Mouse (Mus musculus) gastrocnemius, postnatal 4 days (tissue): ENCODE measurements around the gene Fam107b. TPM values are rescaled to one million over a fixed set of nuclear protein-coding genes. Genes with fewer than 3 reads are reported as not detected.

Experiments
- DNase-seq, 2 experiments: peaks; one replicate each; pipeline ENCODE4 v3.0.0; 2021 to 2022; ENCODE audit warnings: low spot score in 2 of 2, mixed read lengths in 2 of 2
- total RNA-seq, 2 experiments: library from RNA; stranded (reverse); gene quantifications; 2 replicates each; pipeline ENCODE4 v1.2.3; 2021

Fam107b gene
- total RNA-seq, 2 experiments from 2014 or later, result 14.4 to 24.7 TPM

DNA sequence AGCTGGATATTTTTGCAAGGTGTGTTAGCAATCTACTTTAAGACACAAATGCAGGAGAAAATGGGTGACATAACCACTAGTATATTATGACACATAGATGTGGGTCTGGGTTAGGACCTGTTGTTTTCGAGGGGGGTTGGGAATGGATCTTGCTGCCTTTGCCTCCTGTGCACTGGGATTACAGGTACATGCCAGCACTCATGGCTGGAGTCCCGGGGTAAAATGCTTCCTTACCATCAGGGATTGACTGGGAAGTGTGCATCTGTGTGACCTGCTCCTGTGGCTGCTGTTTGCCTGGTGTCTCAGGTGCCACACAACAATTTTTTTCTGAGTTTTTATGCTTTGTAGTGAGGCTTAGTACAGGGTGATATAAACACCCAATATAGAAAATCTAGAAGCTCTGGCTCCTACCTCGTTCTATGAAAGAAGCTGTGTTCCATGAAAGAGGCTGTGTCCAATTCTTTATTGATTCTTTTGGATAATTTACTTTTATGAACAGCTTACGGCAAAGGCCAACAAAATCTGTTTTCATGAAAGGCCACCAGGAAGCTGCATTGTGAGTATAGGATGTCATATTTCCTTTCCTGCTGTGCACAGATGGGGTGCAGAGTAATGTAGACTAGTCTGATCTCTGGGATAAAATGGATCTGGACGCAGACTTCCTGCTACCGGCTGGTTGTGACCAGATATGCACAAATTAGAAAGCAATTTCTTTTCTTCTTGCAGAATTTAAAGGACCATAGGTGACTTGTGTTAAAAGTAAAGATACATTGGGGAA lies 167.8 kb downstream of the Fam107b start:
- DNase-seq, result no peak

DNA sequence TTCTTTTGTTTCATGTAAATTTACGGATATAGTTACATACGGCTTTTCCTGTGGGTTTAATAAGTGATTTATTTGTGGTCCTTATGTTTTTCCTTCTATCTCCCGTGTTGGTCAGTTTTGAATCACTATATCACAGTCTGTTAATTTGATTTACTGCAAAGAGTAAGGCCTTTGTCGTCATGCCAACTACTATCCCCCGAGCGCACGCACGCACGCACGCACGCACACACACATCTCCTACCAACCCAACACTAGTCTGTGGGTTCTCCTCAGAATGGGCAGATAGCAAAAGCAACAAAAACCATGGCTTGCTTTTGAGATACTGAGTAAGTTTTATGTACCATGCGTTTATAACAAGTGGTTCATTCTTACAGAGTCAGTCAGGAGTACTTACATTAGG lies 168.4 kb downstream of the Fam107b start:
- DNase-seq, result no peak

DNA sequence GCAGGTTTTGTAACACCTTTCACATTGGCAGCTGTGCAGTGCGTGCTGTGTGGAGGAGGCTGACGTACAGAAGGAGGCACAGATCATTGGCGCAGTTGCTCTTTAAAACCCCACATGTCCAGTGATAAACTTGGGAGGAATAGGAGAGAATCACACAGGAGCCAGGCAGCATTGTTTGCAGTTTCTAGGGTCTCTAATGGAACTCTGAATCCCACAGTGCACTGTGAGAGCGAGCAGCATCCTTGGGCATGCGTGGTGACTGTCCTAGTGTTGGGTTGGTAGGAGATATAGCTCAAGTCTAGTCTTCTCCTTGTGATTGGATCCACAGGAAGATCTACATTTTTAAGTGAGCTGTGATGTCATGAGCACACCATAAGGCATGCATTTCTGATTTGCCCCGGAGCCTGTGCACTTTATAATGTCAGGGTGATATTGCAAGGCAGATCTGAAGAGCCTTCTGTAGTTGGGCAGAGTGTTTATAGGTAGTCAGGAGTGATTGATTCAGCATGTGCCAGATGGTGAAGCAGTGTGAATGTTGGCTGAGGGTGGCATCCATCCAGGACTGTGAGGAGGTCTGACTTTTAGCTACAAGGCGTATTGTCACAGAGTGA lies 169.2 kb downstream of the Fam107b start:
- DNase-seq, result no peak

DNA sequence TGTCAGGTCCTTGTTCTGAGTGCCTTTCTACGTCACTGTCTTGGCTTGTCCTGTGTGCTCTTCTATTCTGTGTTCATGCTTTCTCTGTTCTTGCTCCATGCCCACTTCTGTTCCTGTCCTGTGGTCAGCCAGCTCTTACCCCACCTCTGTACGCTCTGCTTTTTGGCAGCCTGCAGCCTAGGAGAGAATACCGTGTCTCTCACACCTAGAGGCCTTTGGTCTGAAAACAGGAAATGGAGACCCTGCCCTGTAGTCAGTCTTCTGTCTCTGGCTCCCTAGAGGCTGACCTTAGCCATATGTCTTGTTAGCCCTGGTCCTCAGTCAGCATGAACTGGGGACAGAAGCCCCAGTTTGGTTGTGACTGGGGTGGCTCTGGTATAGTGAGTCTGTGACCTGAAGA lies 170.0 kb downstream of the Fam107b start:
- no peak for DNase-seq

DNA sequence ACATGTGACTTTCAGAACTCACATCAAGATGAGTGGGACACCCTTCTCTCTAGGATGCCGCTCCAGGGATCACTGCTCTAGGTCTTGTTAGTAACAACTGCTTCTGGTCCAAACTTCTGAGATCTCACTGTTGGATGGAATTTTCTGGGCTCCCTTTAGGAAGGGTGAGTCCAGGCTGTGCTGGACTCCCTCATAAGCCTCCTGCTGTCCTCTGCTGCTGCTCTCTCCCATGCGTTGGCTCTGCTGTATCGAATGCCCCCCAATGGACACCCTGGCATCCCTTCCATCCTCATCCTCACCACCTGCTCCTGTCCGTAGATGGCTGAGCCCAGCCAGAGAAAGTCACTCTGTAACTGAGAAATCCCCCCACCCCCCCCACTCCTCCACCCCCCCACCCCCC lies 170.4 kb downstream of the Fam107b start:
- no peak for DNase-seq

DNA sequence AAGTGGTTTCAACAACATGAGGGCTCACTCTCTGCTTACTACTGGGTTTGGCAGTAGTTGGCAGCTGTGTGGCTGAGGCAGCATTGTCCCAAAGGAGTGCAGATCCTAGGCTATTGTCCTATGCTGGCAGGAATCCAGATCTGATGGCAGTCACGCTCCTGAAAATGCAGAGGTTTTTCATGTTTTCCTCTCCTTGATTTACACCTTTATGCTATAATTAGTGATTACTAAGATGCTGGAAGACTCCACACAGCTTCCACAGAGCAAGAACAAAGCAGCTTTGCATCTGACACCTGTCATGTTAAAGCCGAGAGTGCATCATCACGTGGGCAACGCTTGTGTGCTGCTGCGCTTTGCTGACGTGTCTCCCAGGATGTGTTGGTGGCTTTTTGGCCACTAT lies 172.2 kb downstream of the Fam107b start:
- DNase-seq, result no peak

DNA sequence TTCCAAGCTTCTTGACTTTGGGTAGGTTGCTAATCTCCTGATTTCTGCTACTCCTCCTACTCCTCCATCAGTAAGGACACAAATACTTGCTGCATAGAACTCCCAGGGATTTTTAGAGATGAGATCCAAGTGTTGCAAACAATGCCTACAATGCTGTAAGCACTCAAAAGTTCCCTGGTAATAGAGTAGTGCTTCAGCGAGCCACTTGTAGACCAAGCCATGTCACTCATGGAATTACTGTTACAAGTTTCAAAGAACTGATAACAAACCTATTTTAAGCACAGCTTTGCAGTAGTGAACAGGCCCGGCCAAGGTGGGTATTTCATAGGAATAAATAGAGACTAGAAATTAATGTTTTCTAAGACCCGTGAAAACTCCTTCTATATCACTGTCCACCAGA lies 174.8 kb downstream of the Fam107b start:
- no peak for DNase-seq

DNA sequence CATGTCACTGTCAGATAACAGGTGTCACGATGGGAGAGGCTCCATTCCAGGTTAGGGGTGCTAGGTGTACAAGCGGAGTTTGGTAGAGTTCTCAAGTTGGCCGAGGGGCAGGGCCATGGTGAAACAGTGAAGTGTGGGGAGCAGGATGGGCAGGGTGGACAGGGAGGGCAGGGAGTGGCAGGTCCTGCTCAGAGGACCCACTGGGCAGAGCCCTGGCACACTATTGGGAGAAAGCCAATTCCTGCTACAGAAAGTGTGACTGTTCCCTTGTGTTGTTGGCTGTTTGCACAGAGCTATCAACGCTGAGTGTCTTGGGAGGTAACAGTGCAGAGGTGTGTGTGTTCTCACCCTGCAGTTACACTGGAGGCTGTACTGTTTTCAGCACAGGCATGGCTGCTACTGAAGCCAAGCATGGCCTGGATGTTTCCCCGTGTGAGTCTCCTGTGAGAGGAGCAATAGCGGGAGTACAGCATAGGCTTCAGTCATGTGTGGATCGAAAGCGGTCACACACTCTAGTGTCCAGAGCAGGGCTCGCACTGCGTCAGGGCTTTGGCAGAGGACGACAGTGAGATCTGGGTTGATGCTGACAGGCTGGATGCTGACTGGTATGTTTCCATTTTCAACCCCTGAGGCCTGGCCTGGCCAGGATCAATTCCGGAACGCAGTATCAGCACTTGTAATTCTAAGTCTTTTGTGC lies 175.8 kb downstream of the Fam107b start:
- no peak for DNase-seq

DNA sequence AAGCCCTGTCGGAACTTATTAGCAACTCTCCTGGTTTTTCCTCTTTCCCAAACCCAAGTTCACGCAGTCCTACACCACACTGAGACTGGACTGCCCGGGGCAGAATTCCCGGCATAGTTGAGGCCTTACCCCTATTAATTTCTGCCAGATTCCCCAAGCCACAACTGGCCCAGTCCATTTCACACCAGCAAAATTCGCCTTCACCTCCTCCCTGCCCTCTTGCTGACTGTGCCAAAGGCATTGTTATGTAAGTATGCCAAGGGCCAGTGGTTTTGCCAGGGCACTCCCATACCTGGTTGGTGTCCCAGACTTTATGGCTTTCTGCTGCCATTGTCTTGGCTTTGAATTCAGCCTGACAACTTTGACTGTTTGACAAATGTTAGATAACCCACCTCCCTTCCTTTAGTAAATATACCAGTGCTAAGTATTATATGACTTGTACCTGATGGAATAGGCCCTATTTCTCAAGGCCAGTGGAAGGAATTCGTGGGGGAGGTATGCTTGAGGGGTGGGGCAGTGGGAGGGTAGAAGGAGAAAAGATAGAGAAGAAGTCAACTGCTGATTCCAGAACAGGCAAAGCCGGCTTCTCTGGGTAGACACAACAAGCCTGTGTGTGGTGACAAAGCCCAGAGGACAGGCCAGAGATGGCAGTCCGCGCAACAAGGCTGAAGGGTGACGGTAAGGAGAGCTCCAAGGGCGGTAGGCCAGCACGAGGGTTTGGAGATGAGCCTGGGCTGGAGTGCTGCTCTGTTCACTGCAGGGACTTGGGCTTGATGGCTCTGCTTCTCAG lies 178.6 kb downstream of the Fam107b start:
- no peak for DNase-seq

DNA sequence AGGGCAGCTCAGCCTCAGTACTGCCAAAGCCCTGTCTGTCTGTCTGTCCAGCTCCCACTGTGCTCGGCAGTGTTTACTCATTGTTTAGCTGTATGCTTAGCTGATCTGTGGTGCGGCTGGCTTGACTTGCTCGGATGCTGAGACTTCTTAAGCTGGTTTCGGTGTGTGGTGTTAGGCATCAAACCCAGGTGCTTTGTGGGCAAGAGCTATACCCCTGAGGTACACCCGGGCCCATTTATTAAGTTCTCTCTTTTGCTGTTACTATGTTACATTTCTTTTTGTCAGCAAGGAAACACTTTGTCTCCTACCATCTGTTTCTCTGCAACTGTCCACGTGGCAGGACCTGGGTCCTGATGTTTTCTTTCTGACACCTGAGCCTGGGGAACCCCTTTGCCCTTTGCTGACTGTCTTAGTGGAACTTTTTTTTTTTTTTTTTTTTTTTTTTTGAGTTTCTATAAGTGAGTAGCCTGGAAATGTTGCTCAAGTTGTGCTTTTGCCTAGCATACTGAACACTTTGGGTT lies 179.3 kb downstream of the Fam107b start:
- DNase-seq, result no peak

DNA sequence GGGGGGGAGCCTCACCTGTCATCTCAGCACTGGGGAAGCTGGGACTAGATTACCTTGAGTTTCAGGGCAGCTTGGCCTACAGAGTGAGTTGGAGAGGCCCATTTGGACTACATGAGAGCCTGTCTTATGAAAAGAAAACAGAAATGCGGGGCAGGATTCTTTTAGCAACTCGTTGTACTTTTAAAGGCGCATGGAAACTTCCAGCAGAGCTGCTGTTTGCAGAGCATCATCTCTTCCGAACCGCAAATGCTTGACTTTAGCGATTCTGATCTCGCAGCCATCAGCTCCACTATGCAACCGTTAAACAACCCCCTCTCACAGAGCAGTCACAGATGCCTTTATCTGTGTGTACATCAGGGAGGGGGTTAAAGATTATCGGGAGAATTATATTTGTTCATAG lies 179.8 kb downstream of the Fam107b start:
- DNase-seq, result no peak

DNA sequence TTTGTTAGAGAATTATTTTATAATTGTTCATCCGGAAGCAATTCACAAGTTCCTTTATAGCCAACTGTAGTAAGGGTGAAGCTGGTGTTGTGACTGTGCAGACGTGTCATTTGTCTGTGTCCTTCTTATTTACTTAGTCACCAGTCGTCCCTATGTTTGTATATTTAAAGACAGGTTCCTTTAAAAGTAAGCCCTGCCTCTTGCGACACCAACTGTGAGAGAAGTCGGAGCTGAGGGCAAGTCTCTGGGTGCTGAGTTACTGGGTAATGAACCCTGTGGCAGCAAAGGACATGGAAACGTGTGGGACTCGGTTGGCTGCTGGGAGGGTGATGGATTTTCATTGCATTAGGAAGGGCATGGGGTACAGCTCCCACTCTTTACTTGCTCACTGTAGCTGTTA lies 182.1 kb downstream of the Fam107b start:
- no peak for DNase-seq

DNA sequence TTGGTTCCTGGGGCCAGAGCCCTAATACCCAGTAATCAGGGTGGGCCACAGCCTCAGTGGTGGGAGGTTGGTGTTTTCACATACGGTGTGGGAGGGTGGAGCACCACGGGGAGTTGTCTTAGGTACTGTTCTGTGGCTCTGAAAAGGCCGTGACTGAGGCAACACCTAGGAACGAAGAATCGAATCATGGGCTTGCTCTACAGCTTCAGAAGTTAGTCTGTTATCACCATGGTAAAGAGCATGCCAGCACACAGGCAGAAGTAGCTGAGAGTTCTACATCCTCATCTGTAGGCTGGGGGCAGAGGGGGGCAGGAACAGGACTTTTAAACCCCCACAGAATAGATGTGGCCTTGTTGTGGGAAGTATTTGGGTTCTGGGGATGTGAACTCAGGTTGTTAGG lies 182.6 kb downstream of the Fam107b start:
- DNase-seq, result no peak

DNA sequence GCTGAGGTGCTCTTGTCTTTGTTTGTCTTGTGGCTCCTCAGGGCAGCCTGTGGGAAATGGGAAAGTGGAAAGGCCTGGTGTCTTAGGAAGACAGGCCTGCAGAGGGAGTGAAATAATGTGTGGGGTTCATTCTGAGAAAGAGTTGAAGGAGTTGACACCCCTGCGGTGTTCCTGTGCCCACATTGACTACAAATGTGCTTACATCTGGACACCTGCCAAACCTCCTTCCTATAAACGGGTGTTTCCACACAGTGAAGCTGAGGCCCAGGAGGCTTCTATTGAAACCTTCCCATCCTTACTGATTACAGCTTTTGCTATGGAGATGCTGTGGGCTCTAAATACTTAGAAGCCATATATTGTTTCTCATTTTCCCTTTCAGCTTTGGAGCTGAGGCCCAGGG lies 183.5 kb downstream of the Fam107b start:
- no peak for DNase-seq

DNA sequence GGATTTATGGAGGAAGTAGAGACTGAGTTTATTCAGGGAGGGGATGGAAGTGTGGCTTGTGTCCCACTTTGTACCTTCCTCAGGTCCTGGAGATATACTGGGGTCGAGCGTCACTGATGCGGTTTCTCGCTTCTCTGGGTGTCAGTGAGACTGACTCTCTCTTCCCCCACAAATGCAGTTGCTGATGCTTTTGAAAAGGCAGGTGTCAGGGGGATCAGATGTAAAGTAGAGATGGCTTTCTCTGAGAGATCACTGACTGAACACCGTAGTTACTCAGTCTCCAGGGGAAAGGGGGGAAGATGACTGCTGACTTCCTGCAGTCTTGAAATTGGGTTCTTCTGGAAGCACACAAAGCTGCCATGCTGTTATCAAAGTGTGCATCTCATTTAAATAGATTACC lies 185.6 kb downstream of the Fam107b start:
- DNase-seq, result no peak

DNA sequence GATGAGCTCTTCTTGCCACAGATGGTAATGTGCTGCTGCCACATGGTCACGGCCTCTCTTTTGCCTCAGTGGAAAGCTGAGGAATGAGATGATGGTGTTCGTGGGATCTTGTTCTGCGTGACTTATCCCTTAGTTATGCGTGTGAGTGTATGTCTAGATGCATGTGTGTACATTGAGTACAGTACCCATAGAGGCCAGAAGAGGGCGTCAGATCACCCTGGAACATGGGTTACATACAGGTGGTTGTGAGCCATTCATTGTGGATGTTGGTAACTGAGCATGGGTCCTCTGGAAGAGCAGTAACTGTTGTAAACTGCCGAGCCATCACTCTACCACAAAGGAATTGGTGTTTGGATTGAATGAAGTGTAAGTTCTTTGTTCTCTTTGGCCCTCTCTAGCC lies 188.1 kb downstream of the Fam107b start:
- DNase-seq, result no peak

DNA sequence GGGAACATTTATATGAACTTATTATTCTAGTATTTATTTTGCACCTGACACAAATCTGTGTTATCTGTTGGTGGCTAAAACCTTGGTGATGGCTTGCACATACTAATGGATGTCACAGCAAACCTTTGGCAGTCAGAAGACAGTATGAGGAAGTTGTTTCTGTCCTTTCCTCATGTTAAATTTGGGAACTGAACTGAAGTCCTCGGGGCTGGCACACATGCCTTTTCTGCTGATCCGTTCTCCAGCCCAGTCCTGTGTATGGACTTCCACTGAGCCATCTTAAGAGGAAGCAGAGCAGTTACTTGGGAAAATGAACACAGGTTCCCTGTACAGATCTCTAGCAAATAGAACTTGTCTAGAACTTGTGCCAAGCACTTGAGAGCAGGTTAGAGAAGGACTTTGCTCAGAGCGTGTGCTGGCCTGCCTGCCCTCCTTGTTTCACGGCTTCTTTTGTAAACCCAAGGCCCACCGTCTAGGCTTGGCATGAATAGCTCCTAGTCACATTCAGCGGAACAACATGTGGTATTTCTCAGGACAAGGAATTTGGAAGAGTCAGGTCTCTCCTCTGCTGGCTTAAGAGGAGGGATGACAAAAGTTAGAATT lies 190.0 kb downstream of the Fam107b start:
- DNase-seq, result no peak

DNA sequence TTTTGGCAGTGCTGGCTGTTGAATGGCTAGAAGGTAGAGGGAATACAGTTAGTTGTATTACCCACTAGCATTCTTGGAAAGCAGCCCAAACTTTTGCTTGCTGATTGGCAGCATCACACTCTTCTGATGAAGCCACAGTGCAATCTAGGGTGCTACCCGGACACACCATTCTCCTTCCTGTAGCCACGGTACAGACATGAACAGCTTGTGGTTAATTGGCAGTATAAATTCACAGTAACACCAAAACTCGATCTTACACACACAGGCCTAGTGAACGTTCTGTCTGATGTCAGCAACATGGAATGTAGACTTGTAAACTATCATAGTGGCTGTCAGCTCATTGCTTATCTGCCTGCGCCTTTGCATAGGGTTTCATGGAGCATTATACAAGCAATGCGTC lies 193.8 kb downstream of the Fam107b start:
- no peak for DNase-seq

DNA sequence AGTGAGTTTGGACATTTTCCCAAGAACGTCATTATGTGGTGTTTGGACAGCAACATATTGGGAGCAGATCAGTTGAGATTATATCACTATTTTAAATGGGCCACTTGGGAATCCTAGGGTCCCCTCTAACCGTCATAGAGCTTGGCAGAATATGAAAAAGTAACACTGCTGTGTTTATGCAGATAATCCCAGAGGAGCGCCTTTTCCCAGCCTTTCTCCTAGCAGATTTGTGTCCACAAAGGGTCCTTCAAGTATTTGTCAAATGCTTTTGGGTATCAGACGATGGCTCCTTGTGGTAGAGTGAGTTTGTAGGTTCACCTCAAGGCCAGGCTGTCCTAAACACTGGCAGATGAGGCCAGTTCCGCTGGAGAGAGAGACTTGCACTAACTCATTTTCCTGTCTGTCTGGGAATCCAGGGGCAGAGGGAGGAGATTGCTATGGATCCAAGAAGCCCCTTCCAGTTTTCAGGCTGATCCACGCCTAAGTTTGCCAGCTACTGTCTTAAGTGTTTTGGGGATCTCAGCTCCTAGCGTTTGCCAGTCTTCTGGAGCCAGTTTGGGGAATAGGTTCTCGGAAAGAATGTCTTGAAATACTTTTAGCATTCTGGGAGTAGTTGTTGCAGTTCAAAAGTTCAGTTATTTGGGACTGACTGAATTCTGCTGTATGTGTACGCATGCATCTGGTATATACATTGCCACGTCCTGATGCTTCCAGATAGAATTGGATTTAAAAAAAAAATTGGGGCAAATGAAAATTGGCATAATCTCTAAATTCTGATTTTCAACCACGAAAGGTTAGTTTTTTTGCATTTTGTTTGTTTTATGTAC lies 195.9 kb downstream of the Fam107b start:
- DNase-seq, result no peak

DNA sequence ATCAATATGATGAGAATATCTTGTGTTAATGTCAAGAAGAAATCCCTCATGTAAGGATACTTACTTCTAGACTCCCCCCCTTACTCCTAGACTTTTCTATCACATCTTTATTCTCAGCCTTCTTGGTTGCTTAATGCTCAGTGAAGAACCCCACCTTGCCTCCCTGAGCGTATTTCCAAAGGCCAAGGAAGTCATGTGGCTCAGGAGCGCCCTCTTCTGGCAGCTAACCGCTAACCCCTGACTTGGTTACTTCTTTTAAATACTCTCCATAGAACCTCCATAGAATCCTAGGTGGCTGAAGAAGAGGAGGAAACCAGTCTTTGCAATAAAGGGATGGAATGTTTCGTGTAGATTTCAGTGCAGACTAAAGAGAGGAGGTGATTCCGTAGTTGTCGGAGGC lies 199.0 kb downstream of the Fam107b start:
- peak; percentile 36 to 64 for DNase-seq
